Comparison of ENCODE assay signal across 15 mouse cellular contexts in the genomic region with DNA sequence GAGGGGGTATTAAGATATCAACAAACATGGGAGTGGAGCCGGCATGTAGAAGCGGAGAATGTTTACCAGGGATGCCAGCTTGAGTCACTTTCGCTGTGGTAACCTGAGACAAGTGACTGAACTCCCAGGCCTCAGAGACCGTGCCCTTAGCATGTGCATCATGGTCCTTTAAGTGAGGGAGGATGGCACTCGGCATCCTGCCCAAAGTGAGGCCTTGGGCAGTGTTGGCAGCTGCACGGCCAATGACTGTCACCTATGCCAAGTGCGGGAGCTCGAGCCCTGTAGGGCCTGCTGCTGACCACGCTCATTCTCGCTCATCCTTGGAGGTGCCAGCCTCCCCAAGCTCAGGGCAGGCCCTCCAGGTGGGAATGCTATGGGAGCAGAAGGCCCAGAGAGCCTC. TPM values are rescaled to one million over a fixed set of nuclear protein-coding genes. Genes with fewer than 3 reads are reported as not detected.
DNase-seq lines count a peak whose midpoint lies in the region; ATAC-seq and TF ChIP-seq lines count a peak whose summit lies in the region.
"Had no signal": no experiment of that assay in that cellular context is flagged by ENCODE, and none has a peak within 500 bp of the region (broad histone marks: within the 10 kb centered on the region; RNA-seq: fewer than 3 reads in every experiment).

No protein-coding gene starts in this region.

- no peak for TF ChIP-seq CTCF in liver, adult 2 months (IDR thresholded peaks at IDR 0.05; ENCODE audit: low read depth, low read length)

- H3K79me2 ChIP-seq in liver, adult 2 months (ENCODE audit: control insufficient read depth, insufficient read depth, low read length): no peaks in the 10 kb centered on the region; the same call in 1 of the 2 replicates

- H3K27ac ChIP-seq in liver, adult 2 months (replicated peaks; ENCODE audit: insufficient read depth, low read depth, low read length): no peak overlapping the region
- H3K27ac ChIP-seq: embryonic facial prominence, embryonic 12.5 days; heart, embryonic 13.5 days; liver, embryonic 12.5 days; lung, embryonic 15.5 days had no signal

- no peak overlapping the region for H3K9ac ChIP-seq in liver, adult 2 months (ENCODE audit: low read depth, low read length)
- H3K9ac ChIP-seq: embryonic facial prominence, embryonic 12.5 days; heart, embryonic 13.5 days; liver, embryonic 12.5 days; lung, embryonic 15.5 days had no signal

- H3K4me1 ChIP-seq in liver, adult 2 months (ENCODE audit: control insufficient read depth, insufficient read depth, low read length): peaks cover 23% of the 10 kb centered on the region
- H3K4me1 ChIP-seq: embryonic facial prominence, embryonic 12.5 days; liver, embryonic 12.5 days; lung, embryonic 15.5 days had no signal

- DNase-seq in gastrocnemius, adult 18-20 months (ENCODE audit: low spot score): peak; percentile 76
- DNase-seq in gastrocnemius, postnatal 4 days (ENCODE audit: low spot score in 2 of 2): no peak
- peak; percentile 76 for DNase-seq in liver, adult 2 months (ENCODE audit: extremely low read depth, low read depth, low spot score)
- no peak for DNase-seq in liver
- peak; percentile 41 for DNase-seq in adrenal gland, adult 8-10 months
- DNase-seq in gastrocnemius, postnatal 14 days: peak; percentile 40
- no peak for DNase-seq in right cerebral cortex, postnatal 10 days (ENCODE audit: low spot score in 2 of 2)
- DNase-seq: cerebellum, adult 11 months; right cerebral cortex, postnatal 25 days; thymus, adult 18-20 months had no signal

- intact Hi-C loops in gastrocnemius, postnatal 14 days (cut with DNase I; ENCODE audit: low total_unique reads): no loop called here

- H3K4me3 ChIP-seq in liver, adult 2 months (ENCODE audit: insufficient read depth, low read depth, low read length): no peak overlapping the region
- H3K4me3 ChIP-seq: embryonic facial prominence, embryonic 12.5 days; heart, embryonic 13.5 days; liver, embryonic 12.5 days; lung, embryonic 15.5 days had no signal

- no peak for TF ChIP-seq POLR2A in liver, adult 2 months (IDR thresholded peaks at IDR 0.05; ENCODE audit: extremely low read depth, insufficient read depth, low read length)

- 28% methylated on average over 10 of the region's 10 CpGs for WGBS in liver, adult 2 months

- no peaks in the 10 kb centered on the region for H3K27me3 ChIP-seq in liver, adult 2 months (ENCODE audit: control insufficient read depth, insufficient read depth, low read length)
- H3K27me3 ChIP-seq: embryonic facial prominence, embryonic 12.5 days; heart, embryonic 13.5 days; liver, embryonic 12.5 days; lung, embryonic 15.5 days had no signal

- H3K36me3 ChIP-seq in liver, adult 2 months (ENCODE audit: control insufficient read depth, insufficient read depth, low read length): peaks cover 92% of the 10 kb centered on the region
- H3K36me3 ChIP-seq: lung, embryonic 15.5 days had no signal

- ATAC-seq in erythroid progenitor cell, adult 5-6 weeks (replicated peaks; ENCODE audit: low FRiP score, poor library complexity, severe bottlenecking): no peak

RNA-seq across cellular contexts. Expression of gene Lpin1, which starts 48.1 kb away (rescaled TPM):
- 100 to 1,000 TPM; 212 to 245 TPM for total RNA-seq in gastrocnemius, adult 18-20 months (2021)
- total RNA-seq in gastrocnemius, postnatal 4 days (2021): 10 to 100 TPM; 24.8 to 27.1 TPM
- 85.8 and 118 TPM in 2 replicates for total RNA-seq in liver, adult 2 months (2014; rRNA removed)
- 11.9 and 19.8 TPM in 2 replicates for polyA plus RNA-seq in liver, adult 2 months (2012; rRNA removed)
- 10 to 100 TPM; 38.8 to 80.7 (median 50.8) TPM for total RNA-seq in adrenal gland, adult 8-10 months (2022)
- 100 to 1,000 TPM in 1 of 2 experiments, 10 to 100 TPM in 1; 46.2 to 117 TPM for total RNA-seq in gastrocnemius, postnatal 14 days (2021)
- 10.1 and 10.9 TPM in 2 replicates for total RNA-seq in erythroid progenitor cell, adult 5-6 weeks (2015; ENCODE audit: low replicate concordance)
- 12.2 and 20.9 TPM in 2 replicates for total RNA-seq in erythroid progenitor cell, adult 5-6 weeks (2017; ENCODE audit: low replicate concordance)

Comparison
In these comparisons a context has a peak if more than half of its experiments do, and no peak if none do; other contexts are left out.
1. DNase-seq: peak in gastrocnemius, adult 18-20 months (single experiment), liver, adult 2 months (single experiment), adrenal gland, adult 8-10 months (single experiment) and gastrocnemius, postnatal 14 days (single experiment); none in gastrocnemius, postnatal 4 days (0 of 2), liver (single experiment) and right cerebral cortex, postnatal 10 days (0 of 2).